Mouse (Mus musculus) liver, adult 2 months (tissue): Measurements from ENCODE around the gene Atp6v0e2. TPM values are rescaled to one million over a fixed set of nuclear protein-coding genes. Genes with fewer than 3 reads are reported as not detected.

Experiments
- DNase-seq: peaks from one replicate; pipeline ENCODE4 v3.0.0-alpha.2; 2011; ENCODE audit warnings: low read depth, low spot score; ENCODE audit errors: extremely low read depth
- H3K27ac ChIP-seq: fragments of 200-500 bp; replicated peaks from 2 replicates; pipeline ENCODE4 v1.5.1; 2012; ENCODE audit warnings: low read depth, mild to moderate bottlenecking, control low read depth, inconsistent platforms, low read length; ENCODE audit not compliant: insufficient read depth
- H3K27me3 ChIP-seq: fragments of 200-500 bp; 2 replicates; pipeline ENCODE4 v1.6.1; 2012; ENCODE audit warnings: mild to moderate bottlenecking, moderate library complexity, low read length, inconsistent platforms; ENCODE audit not compliant: control insufficient read depth, insufficient read depth
- H3K36me3 ChIP-seq: fragments of 200-500 bp; 2 replicates; pipeline ENCODE4 v1.6.1; 2012; ENCODE audit warnings: low read length, inconsistent platforms; ENCODE audit not compliant: control insufficient read depth, insufficient read depth
- H3K4me1 ChIP-seq: fragments of 200-500 bp; 2 replicates; pipeline ENCODE4 v1.6.1; 2011; ENCODE audit warnings: low read length; ENCODE audit not compliant: control insufficient read depth, insufficient read depth
- H3K4me3 ChIP-seq: fragments of 200-500 bp; 2 replicates; pipeline ENCODE4 v1.5.1; 2011; ENCODE audit warnings: low read depth, mild to moderate bottlenecking, control low read depth, low read length, moderate library complexity; ENCODE audit not compliant: insufficient read depth
- H3K79me2 ChIP-seq: fragments of 200-500 bp; 2 replicates; pipeline ENCODE4 v1.6.1; 2012; ENCODE audit warnings: inconsistent platforms, mild to moderate bottlenecking, low read length, moderate library complexity; ENCODE audit not compliant: control insufficient read depth, insufficient read depth
- H3K9ac ChIP-seq: fragments of 200-500 bp; 2 replicates; pipeline ENCODE4 v1.6.1; 2012; ENCODE audit warnings: low read depth, mild to moderate bottlenecking, control low read depth, inconsistent platforms, low read length
- CTCF ChIP-seq: fragments of 200-500 bp; IDR thresholded peaks from 2 replicates; pipeline ENCODE4 v1.5.1; 2011; ENCODE audit warnings: low read depth, low read length, control low read depth
- POLR2A ChIP-seq: fragments of 200-500 bp; IDR thresholded peaks from 2 replicates; pipeline ENCODE4 v1.6.1; 2011; ENCODE audit warnings: low read length, control low read depth; ENCODE audit not compliant: insufficient read depth; ENCODE audit errors: extremely low read depth
- WGBS: fragments of 180-500 bp; shearing (Covaris S2); methylation state at CpG from one replicate; pipeline ENCODE4 v1.1.7; 2018; 5-methylcytosine and 5-hydroxymethylcytosine counted together
- polyA plus RNA-seq: library from polyadenylated mRNA; depleted of rRNA; stranded (reverse); fragments of >200 nt; gene quantifications from 2 replicates; pipeline ENCODE4 v1.2.3, GENCODE M21; 2012
- total RNA-seq: library from RNA; depleted of rRNA; stranded (reverse); fragments of >200 nt; gene quantifications from 2 replicates; pipeline ENCODE4 v1.2.3, GENCODE M21; 2014

Gene Atp6v0e2
- total and polyA plus RNA-seq, 2 experiments = 0.37 to 1.7 TPM

GRCm38 (mm10) chr6:48573280-48573679 is 35.9 kb downstream of the Atp6v0e2 start:
- no peaks in the 10 kb centered on the region for H3K27me3 ChIP-seq
- WGBS = 29% methylated on average over 10 of the region's 10 CpGs
- peaks cover 29% of the 10 kb centered on the region for H3K4me1 ChIP-seq
- H3K9ac ChIP-seq = no peak overlapping the region
- H3K27ac ChIP-seq = peak overlapping the region; percentile 22
- no peaks in the 10 kb centered on the region for H3K36me3 ChIP-seq
- DNase-seq = peak; percentile 49
- H3K4me3 ChIP-seq = no peak overlapping the region
- H3K79me2 ChIP-seq = peaks cover 3% of the 10 kb centered on the region; the same call in 1 of the 2 replicates
- TF ChIP-seq CTCF (no peak), POLR2A (no peak)

- Histone ChIP-seq H3K9ac (no peak overlapping the region), H3K27ac (no peak overlapping the region), H3K79me2 (peaks cover 3% of the 10 kb centered on the region; the same call in 1 of the 2 replicates), H3K4me1 (peaks cover 26% of the 10 kb centered on the region), H3K27me3 (no peaks in the 10 kb centered on the region), H3K4me3 (no peak overlapping the region), H3K36me3 (no peaks in the 10 kb centered on the region)
- 86% methylated on average over 3 of the region's 3 CpGs for WGBS
- no peak for TF ChIP-seq POLR2A
- no peak for TF ChIP-seq CTCF
- DNase-seq = no peak
Measured at GRCm38 (mm10) chr6:48573981-48574380, 36.6 kb downstream of the Atp6v0e2 start.

- 46% methylated on average over 5 of the region's 5 CpGs for WGBS
- Histone ChIP-seq H3K4me1 (peaks cover 3% of the 10 kb centered on the region; the same call in 1 of the 2 replicates), H3K27me3 (no peaks in the 10 kb centered on the region), H3K4me3 (no peak overlapping the region), H3K36me3 (no peaks in the 10 kb centered on the region), H3K79me2 (no peaks in the 10 kb centered on the region), H3K9ac (no peak overlapping the region), H3K27ac (no peak overlapping the region)
- peak; percentile 4 for DNase-seq
- no peak for TF ChIP-seq CTCF
- TF ChIP-seq POLR2A = no peak
Measured at GRCm38 (mm10) chr6:48578736-48579135, 41.3 kb downstream of the Atp6v0e2 start.

- no peaks in the 10 kb centered on the region for H3K27me3 ChIP-seq
- no peaks in the 10 kb centered on the region for H3K79me2 ChIP-seq
- peaks cover 3% of the 10 kb centered on the region; the same call in 1 of the 2 replicates for H3K4me1 ChIP-seq
- H3K4me3 ChIP-seq = no peak overlapping the region
- no peaks in the 10 kb centered on the region for H3K36me3 ChIP-seq
- TF ChIP-seq CTCF (no peak), POLR2A (no peak)
- H3K27ac ChIP-seq = peak overlapping the region; percentile 50
- DNase-seq = peak; percentile 50
- H3K9ac ChIP-seq = no peak overlapping the region
- WGBS = 29% methylated on average over 5 of the region's 5 CpGs
Measured at GRCm38 (mm10) chr6:48579215-48579648, 41.8 kb downstream of the Atp6v0e2 start.

GRCm38 (mm10) chr6:48581257-48581656 is 43.8 kb downstream of the Atp6v0e2 start:
- no peak for DNase-seq
- Histone ChIP-seq H3K4me3 (no peak overlapping the region), H3K4me1 (peaks cover 3% of the 10 kb centered on the region; the same call in 1 of the 2 replicates), H3K9ac (no peak overlapping the region), H3K27me3 (no peaks in the 10 kb centered on the region), H3K36me3 (no peaks in the 10 kb centered on the region), H3K79me2 (no peaks in the 10 kb centered on the region), H3K27ac (no peak overlapping the region)
- no peak for TF ChIP-seq CTCF
- no peak for TF ChIP-seq POLR2A
- WGBS = 72% methylated on average over 3 of the region's 3 CpGs

GRCm38 (mm10) chr6:48582037-48582436 is 44.6 kb downstream of the Atp6v0e2 start:
- no peaks in the 10 kb centered on the region for H3K27me3 ChIP-seq
- H3K4me3 ChIP-seq = no peak overlapping the region
- DNase-seq = peak; percentile 60
- TF ChIP-seq CTCF (peak; percentile 29), POLR2A (no peak)
- H3K36me3 ChIP-seq = no peaks in the 10 kb centered on the region
- 88% methylated on average over 3 of the region's 3 CpGs for WGBS
- no peaks in the 10 kb centered on the region for H3K79me2 ChIP-seq
- H3K27ac ChIP-seq = no peak overlapping the region
- peaks cover 3% of the 10 kb centered on the region; the same call in 1 of the 2 replicates for H3K4me1 ChIP-seq
- H3K9ac ChIP-seq = no peak overlapping the region
